15 mouse cellular contexts compared by ENCODE assay signal in genomic region chr15:24501907-24502559, GRCm38 (mm10).
A peak's percentile ranks its signal among the peaks of the same experiment; 100 is the strongest.
DNase-seq lines count a peak whose midpoint lies in the region; ATAC-seq lines count a peak whose summit lies in the region.
"Had no signal": no experiment of that assay in that cellular context is flagged by ENCODE, and none has a peak within 500 bp of the region (broad histone marks: within the 10 kb centered on the region; RNA-seq: fewer than 3 reads in every experiment).

No protein-coding gene starts in this region.

- WGBS in forebrain, embryonic 15.5 days, result 59% methylated on average over 9 of the region's 9 CpGs
- 83% methylated on average over 9 of the region's 9 CpGs for WGBS in forebrain, embryonic 10.5 days
- 52% methylated on average over 9 of the region's 9 CpGs for WGBS in midbrain, embryonic 14.5 days
- WGBS in midbrain, embryonic 11.5 days, result 67% methylated on average over 9 of the region's 9 CpGs

- peaks cover 2% of the 10 kb centered on the region; the same call in 1 of the 2 replicates for H3K4me1 ChIP-seq in forebrain, embryonic 15.5 days
- no peaks in the 10 kb centered on the region for H3K4me1 ChIP-seq in forebrain, embryonic 10.5 days
- H3K4me1 ChIP-seq in midbrain, embryonic 14.5 days (ENCODE audit: control insufficient read depth, insufficient read depth, low read length), result no peaks in the 10 kb centered on the region
- no peaks in the 10 kb centered on the region for H3K4me1 ChIP-seq in midbrain, embryonic 11.5 days (ENCODE audit: control insufficient read depth, insufficient read depth, low read length)
- H3K4me1 ChIP-seq: heart, embryonic 10.5 days; liver, embryonic 15.5 days had no signal

- no peaks in the 10 kb centered on the region for H3K27me3 ChIP-seq in forebrain, embryonic 15.5 days
- no peaks in the 10 kb centered on the region for H3K27me3 ChIP-seq in forebrain, embryonic 10.5 days (ENCODE audit: poor library complexity, severe bottlenecking)
- no peaks in the 10 kb centered on the region for H3K27me3 ChIP-seq in midbrain, embryonic 14.5 days (ENCODE audit: control insufficient read depth, insufficient read depth, low read length)
- H3K27me3 ChIP-seq in midbrain, embryonic 11.5 days (ENCODE audit: control insufficient read depth, insufficient read depth, low read length), result no peaks in the 10 kb centered on the region
- H3K27me3 ChIP-seq: liver, embryonic 15.5 days had no signal

- H3K36me3 ChIP-seq in forebrain, embryonic 15.5 days, result no peaks in the 10 kb centered on the region
- no peaks in the 10 kb centered on the region for H3K36me3 ChIP-seq in forebrain, embryonic 10.5 days (replicated peaks)
- H3K36me3 ChIP-seq in midbrain, embryonic 14.5 days (ENCODE audit: control insufficient read depth, insufficient read depth, low read length), result no peaks in the 10 kb centered on the region
- no peaks in the 10 kb centered on the region for H3K36me3 ChIP-seq in midbrain, embryonic 11.5 days (ENCODE audit: control insufficient read depth, insufficient read depth, low read length)
- H3K36me3 ChIP-seq: heart, embryonic 10.5 days; liver, embryonic 15.5 days had no signal

- peak; percentile 53 for ATAC-seq in forebrain, embryonic 15.5 days (replicated peaks)
- no peak for ATAC-seq in midbrain, embryonic 14.5 days (ENCODE audit: low FRiP score, low TSS enrichment)
- no peak for ATAC-seq in midbrain, embryonic 11.5 days (ENCODE audit: low FRiP score)
- no peak for ATAC-seq in megakaryocyte, adult 5-6 weeks (ENCODE audit: poor library complexity, severe bottlenecking)

- no peak overlapping the region for H3K27ac ChIP-seq in forebrain, embryonic 15.5 days (replicated peaks)
- no peak overlapping the region for H3K27ac ChIP-seq in forebrain, embryonic 10.5 days
- no peak overlapping the region for H3K27ac ChIP-seq in midbrain, embryonic 14.5 days (replicated peaks; ENCODE audit: low read depth, low read length)
- no peak overlapping the region for H3K27ac ChIP-seq in midbrain, embryonic 11.5 days (ENCODE audit: low read depth, low read length)
- H3K27ac ChIP-seq: heart, embryonic 10.5 days; liver, embryonic 15.5 days had no signal

- H3K9ac ChIP-seq in forebrain, embryonic 15.5 days (replicated peaks), result no peak overlapping the region
- H3K9ac ChIP-seq in midbrain, embryonic 14.5 days (replicated peaks; ENCODE audit: low read length), result no peak overlapping the region
- no peak overlapping the region for H3K9ac ChIP-seq in midbrain, embryonic 11.5 days (ENCODE audit: low read length)
- H3K9ac ChIP-seq: liver, embryonic 15.5 days had no signal

- H3K4me2 ChIP-seq in forebrain, embryonic 15.5 days (replicated peaks), result no peak overlapping the region
- 0 out of 2 replicates have a peak overlapping the region, but pooled peaks have one; percentile 9 for H3K4me2 ChIP-seq in midbrain, embryonic 14.5 days (ENCODE audit: low read length)
- no peak overlapping the region for H3K4me2 ChIP-seq in midbrain, embryonic 11.5 days
- H3K4me2 ChIP-seq: liver, embryonic 15.5 days had no signal

- no peaks in the 10 kb centered on the region for H3K9me3 ChIP-seq in forebrain, embryonic 15.5 days
- H3K9me3 ChIP-seq in forebrain, embryonic 10.5 days, result no peaks in the 10 kb centered on the region
- no peaks in the 10 kb centered on the region for H3K9me3 ChIP-seq in midbrain, embryonic 14.5 days (ENCODE audit: control insufficient read depth, low read length)
- no peaks in the 10 kb centered on the region for H3K9me3 ChIP-seq in midbrain, embryonic 11.5 days (ENCODE audit: control insufficient read depth, low read length)
- H3K9me3 ChIP-seq: heart, embryonic 10.5 days; liver, embryonic 15.5 days had no signal

- no peak for DNase-seq in forebrain, embryonic 10.5 days (ENCODE audit: extremely low spot score, low spot score)
- peak; percentile 36 for DNase-seq in midbrain, embryonic 14.5 days
- no peak for DNase-seq in midbrain, embryonic 11.5 days (ENCODE audit: low spot score, missing footprints)
- DNase-seq in cerebellum, postnatal 10 days, result peak; percentile 84 to 89
- DNase-seq in telencephalon, adult 2 months (ENCODE audit: low read depth, low spot score), result peak; percentile 1
- DNase-seq in gastrocnemius, adult 18-20 months (ENCODE audit: low spot score), result no peak
- DNase-seq: B cell, adult 2 months; embryo, embryonic 11 days; kidney, adult 2 months; lung, postnatal 4 days; thymus, adult 18-20 months had no signal

- no peak overlapping the region for H3K4me3 ChIP-seq in forebrain, embryonic 15.5 days
- H3K4me3 ChIP-seq in forebrain, embryonic 10.5 days, result no peak overlapping the region
- H3K4me3 ChIP-seq in midbrain, embryonic 14.5 days (replicated peaks; ENCODE audit: low read depth, low read length), result no peak overlapping the region
- H3K4me3 ChIP-seq in midbrain, embryonic 11.5 days (ENCODE audit: low read depth, low read length), result no peak overlapping the region
- H3K4me3 ChIP-seq: heart, embryonic 10.5 days; liver, embryonic 15.5 days had no signal

Comparison
In these comparisons a context has a peak if more than half of its experiments do, and no peak if none do; other contexts are left out.
1. DNase-seq: peak in midbrain, embryonic 14.5 days (single experiment), cerebellum, postnatal 10 days (2 of 2) and telencephalon, adult 2 months (single experiment); none in forebrain, embryonic 10.5 days (single experiment), midbrain, embryonic 11.5 days (single experiment) and gastrocnemius, adult 18-20 months (single experiment).